Mouse (Mus musculus) CH12.LX (cell line): Measurements from ENCODE around the gene Kdelr2.

Experiments
- CHD1 ChIP-seq: IDR thresholded peaks from 2 replicates; pipeline ENCODE4 v1.6.1; 2012; ENCODE audit warnings: low read depth, low read length, improper control_type of control experiment, inconsistent platforms
- CHD2 ChIP-seq: IDR thresholded peaks from 2 replicates; pipeline ENCODE4 v1.6.1; 2011; ENCODE audit warnings: low read length, improper control_type of control experiment
- CTCF ChIP-seq, 2 experiments: IDR thresholded peaks in 1 of 2; conservative IDR thresholded peaks in 1 of 2; 2 replicates each; pipeline ENCODE4 v1.5.1; 2011 to 2012; ENCODE audit warnings: low read depth in 2 of 2, low read length in 2 of 2, improper control_type of control experiment in 1 of 2, inconsistent platforms in 1 of 2, mild to moderate bottlenecking in 1 of 2, moderate library complexity in 1 of 2
- KAT2A ChIP-seq: IDR thresholded peaks from 2 replicates; pipeline ENCODE4 v1.6.1; 2012; ENCODE audit warnings: low read length, improper control_type of control experiment, inconsistent platforms; ENCODE audit not compliant: insufficient replicate concordance
- MAFK ChIP-seq: IDR thresholded peaks from 2 replicates; pipeline ENCODE4 v1.6.1; 2011; ENCODE audit warnings: low read length, improper control_type of control experiment; ENCODE audit not compliant: insufficient replicate concordance
- MAX ChIP-seq: IDR thresholded peaks from 2 replicates; pipeline ENCODE4 v1.6.1; 2011; ENCODE audit warnings: low read length, improper control_type of control experiment
- NRF1 ChIP-seq: IDR thresholded peaks from 2 replicates; pipeline ENCODE4 v1.6.1; 2014; ENCODE audit warnings: low read depth, mild to moderate bottlenecking, inconsistent platforms, low read length, improper control_type of control experiment, moderate library complexity
- POLR2A ChIP-seq: IDR thresholded peaks from 2 replicates; pipeline ENCODE4 v1.6.1; 2011; ENCODE audit warnings: low read depth, mild to moderate bottlenecking, improper control_type of control experiment, low read length
- RCOR1 ChIP-seq: conservative IDR thresholded peaks from 2 replicates; pipeline ENCODE4 v1.6.1; 2012; ENCODE audit warnings: low read depth, mild to moderate bottlenecking, inconsistent platforms, low read length, improper control_type of control experiment
- SIN3A ChIP-seq: IDR thresholded peaks from 2 replicates; pipeline ENCODE4 v1.6.1; 2012; ENCODE audit warnings: low read length, improper control_type of control experiment, inconsistent platforms
- TBP ChIP-seq: conservative IDR thresholded peaks from 2 replicates; pipeline ENCODE4 v1.6.1; 2011; ENCODE audit warnings: low read depth, low read length, improper control_type of control experiment

- no peak for TF ChIP-seq MAX
- no peak for TF ChIP-seq KAT2A
- TF ChIP-seq SIN3A = no peak
- no peak for TF ChIP-seq POLR2A
- no peak for TF ChIP-seq CTCF (conservative IDR thresholded peaks at IDR 0.05 in 1 of 2, IDR thresholded peaks at IDR 0.05 in 1 of 2; ENCODE audit: low read depth in 2 of 2, low read length in 2 of 2)
- TF ChIP-seq MAFK = no peak
- TF ChIP-seq TBP = no peak
- TF ChIP-seq NRF1 = no peak
- TF ChIP-seq CHD1 = no peak
- no peak for TF ChIP-seq RCOR1
- no peak for TF ChIP-seq CHD2
These were observed 35.7 kb upstream of the Kdelr2 start for GRCm38 (mm10) chr5:143367931-143368330.
